Mouse (Mus musculus): Measurements from ENCODE around the gene Col26a1. TPM values are rescaled to one million over a fixed set of nuclear protein-coding genes. Genes with fewer than 3 reads are reported as not detected.

The Col26a1 gene
- total RNA-seq, 1 experiment from 2014 or later = not detected

DNA sequence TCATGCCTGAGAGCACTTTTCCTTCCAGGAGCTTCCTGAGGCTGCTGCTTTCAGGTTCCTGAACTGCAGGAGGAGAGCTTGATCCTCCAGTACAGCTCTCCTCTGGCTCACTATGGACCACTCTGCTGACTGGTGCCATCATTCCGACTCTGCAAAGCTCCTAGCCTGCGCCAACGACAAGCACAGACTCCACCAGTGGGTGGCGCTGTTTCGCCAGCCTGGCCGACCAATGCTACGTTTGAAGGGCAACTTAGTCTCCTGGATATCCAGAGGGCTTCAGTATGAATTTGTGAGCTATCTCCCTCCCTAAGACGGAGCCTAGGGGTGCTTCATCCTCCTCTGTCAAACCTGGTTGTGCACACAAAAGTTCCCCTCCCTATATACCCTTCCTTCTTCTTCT is 43.0 kb downstream of the Col26a1 start:
- ATAC-seq (replicated peaks in 1 of 2; ENCODE audit: insufficient read depth in 1 of 2, low FRiP score in 2 of 2, low TSS enrichment in 1 of 2, low read depth in 1 of 2, poor library complexity in 2 of 2, severe bottlenecking in 2 of 2) = peak; percentile 64 to 69; a peak in 3 of 4 replicates

DNA sequence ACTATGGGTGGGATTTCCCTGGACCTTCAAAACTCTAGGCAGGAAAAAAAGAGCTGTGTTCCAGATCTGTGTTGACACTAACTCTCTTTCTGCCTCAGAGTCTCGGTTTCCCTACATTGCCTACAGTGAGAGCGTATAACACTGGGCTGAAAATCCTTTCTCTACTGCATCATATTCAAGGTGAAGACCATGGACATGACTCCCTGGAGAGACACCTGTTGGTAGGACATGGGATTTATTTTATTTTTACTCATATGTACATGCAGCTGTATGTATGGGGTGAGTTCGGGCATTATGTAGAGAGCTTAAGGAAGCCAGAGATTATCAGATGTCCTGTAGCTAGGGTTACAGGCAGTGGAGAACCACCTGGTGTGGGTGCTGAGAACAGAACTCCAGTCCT is 50.0 kb downstream of the Col26a1 start:
- ATAC-seq (replicated peaks in 1 of 2; ENCODE audit: insufficient read depth in 1 of 2, low FRiP score in 2 of 2, low TSS enrichment in 1 of 2, low read depth in 1 of 2, poor library complexity in 2 of 2, severe bottlenecking in 2 of 2) = no peak

DNA sequence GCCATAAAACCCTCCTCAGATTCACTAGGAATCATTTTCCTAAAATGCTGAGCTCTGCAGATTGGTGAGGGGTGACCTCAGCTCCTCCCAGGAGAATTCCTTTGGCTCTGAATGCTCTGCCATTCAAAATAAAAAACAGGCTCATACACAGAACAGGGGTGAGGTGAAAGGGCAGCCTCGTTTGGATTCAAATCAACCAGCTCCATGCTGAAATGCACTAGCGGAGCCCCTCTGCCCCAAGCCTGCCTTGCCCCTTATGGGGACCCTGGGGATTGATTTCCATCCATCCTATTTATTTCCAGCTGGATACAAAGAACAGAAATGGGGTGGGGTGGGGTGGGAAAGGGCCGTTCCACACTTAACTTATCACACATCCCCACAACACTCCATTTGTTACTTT is 52.9 kb downstream of the Col26a1 start:
- no peak for ATAC-seq (replicated peaks in 1 of 2; ENCODE audit: insufficient read depth in 1 of 2, low FRiP score in 2 of 2, low TSS enrichment in 1 of 2, low read depth in 1 of 2, poor library complexity in 2 of 2, severe bottlenecking in 2 of 2)

DNA sequence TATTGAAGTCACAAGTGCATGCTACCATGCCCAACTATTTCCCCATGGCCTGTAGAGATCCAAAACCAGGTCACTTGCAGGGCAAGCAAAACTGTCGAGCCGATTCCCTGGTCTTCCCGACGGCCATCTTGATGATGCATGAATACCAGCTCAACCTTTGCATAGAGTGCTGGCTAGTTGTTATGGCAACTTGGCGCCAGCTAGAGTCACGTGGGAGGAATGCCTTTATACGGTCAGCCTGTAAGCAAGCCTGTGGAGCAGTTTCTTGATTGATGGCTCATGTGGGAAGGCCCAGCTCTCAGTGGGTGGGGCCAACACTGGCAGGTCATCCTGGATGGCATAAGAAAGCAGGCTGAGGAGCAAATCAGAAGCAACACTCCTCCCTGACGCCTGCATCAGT is 61.0 kb downstream of the Col26a1 start:
- ATAC-seq (replicated peaks in 1 of 2; ENCODE audit: insufficient read depth in 1 of 2, low FRiP score in 2 of 2, low TSS enrichment in 1 of 2, low read depth in 1 of 2, poor library complexity in 2 of 2, severe bottlenecking in 2 of 2) = no peak

DNA sequence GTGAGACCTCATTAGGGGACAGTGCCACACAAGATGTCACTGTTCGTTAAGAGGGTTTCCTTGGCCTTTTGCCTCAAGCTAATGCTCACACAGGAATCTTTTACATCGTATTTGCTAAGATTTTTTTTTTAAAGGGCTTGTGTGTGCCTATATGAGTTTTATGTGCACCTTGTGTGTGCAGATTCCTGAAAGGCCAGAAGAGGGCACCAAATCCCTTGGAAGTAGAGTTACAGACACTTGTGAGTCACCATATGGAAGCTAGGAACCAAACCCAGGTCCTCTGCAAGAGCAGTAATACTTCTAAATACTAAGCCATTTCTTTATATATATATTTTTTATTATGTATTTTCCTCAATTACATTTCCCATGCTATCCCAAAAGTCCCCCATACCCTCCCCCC is 62.1 kb downstream of the Col26a1 start:
- no peak for ATAC-seq (replicated peaks in 1 of 2; ENCODE audit: insufficient read depth in 1 of 2, low FRiP score in 2 of 2, low TSS enrichment in 1 of 2, low read depth in 1 of 2, poor library complexity in 2 of 2, severe bottlenecking in 2 of 2)

DNA sequence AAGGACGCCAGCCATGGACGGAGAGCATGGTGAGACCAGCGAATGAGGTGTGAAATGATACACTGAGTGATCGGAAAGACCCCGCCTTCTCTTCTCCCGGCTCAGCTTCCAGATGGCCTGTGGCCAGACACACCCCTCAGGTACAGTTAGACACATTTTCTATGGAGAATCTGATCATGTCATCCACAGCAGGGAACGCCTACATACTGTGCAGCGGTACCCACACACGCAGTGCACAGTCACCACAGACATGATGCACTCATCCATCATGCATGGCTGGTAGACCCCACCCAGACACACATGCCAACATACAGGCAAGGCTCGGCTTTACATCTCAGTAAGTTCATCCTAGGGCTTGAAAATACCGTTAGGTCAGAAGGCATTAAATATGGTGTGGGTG is 63.3 kb downstream of the Col26a1 start:
- ATAC-seq (replicated peaks in 1 of 2; ENCODE audit: insufficient read depth in 1 of 2, low FRiP score in 2 of 2, low TSS enrichment in 1 of 2, low read depth in 1 of 2, poor library complexity in 2 of 2, severe bottlenecking in 2 of 2) = no peak

DNA sequence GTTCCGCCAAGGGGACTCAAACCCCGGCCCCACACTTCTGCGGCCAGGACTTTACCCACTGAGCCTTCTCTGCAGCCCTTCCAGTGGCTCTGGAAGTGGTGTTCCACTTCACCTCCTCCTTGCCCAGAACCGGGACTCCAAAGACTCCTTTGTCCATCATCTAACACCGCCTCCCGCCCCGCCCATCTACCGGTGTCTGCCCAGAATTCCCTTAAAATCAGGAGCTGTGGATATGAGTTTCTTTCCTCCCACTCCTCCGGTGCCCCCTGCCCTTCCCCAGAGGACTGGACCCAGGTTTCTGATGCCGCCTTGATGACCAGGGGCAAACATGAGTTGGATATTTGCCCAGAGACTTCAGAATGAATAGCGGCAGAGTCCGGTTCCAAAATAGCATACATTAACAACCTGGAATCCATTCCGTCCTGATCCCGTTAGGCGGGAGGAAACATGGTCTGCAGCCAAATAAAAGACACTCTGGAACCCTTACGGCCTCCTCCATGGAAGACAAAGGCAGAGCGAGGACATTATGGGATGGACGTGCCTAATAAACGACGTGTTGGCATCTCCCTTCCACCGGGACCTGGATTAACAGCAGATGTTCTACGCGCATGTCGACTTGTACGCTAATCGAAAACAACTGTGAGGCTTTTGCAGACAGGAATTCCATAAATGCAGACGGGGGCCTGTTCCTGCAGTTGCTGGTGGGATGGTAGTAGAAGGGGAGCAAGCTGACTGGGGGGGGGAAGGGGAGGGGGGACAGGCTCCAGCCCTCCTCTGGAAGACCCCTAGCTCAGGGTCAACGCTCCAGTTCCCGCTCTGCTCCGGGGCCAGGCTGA is 72.3 kb downstream of the Col26a1 start:
- ATAC-seq (replicated peaks in 1 of 2; ENCODE audit: insufficient read depth in 1 of 2, low FRiP score in 2 of 2, low TSS enrichment in 1 of 2, low read depth in 1 of 2, poor library complexity in 2 of 2, severe bottlenecking in 2 of 2) = no peak

DNA sequence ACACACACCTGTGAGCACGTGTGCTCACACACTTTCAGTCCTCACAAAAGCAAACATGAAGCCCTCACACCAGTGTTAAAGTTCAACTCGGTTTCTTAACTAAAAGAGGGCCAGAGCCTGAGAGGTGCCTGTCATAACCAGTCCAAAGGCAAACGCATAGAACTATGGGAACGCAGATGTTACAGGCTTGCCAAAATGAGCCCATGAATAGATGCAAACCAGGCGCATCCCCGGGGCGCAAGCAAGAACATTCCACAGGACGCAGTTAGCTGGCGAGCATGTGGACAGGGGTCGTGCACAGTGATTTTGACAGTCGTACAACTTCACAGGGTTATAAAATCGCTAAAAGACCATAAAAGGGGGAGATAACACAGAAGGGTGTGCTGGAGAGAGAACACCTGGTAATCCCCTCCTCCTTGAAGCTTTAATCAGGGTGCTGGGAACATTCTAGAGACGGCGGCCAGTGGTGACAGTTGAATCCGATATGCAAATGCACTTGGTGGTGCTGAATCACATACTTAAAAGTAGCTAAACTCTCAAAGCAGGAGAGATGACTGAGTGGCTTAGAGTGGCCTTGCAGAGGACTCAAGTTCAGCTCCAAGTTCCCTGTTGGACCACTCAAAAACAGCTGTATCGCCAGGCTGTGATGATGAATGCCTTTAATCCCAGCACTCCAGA is 76.5 kb downstream of the Col26a1 start:
- no peak for ATAC-seq (replicated peaks in 1 of 2; ENCODE audit: insufficient read depth in 1 of 2, low FRiP score in 2 of 2, low TSS enrichment in 1 of 2, low read depth in 1 of 2, poor library complexity in 2 of 2, severe bottlenecking in 2 of 2)

DNA sequence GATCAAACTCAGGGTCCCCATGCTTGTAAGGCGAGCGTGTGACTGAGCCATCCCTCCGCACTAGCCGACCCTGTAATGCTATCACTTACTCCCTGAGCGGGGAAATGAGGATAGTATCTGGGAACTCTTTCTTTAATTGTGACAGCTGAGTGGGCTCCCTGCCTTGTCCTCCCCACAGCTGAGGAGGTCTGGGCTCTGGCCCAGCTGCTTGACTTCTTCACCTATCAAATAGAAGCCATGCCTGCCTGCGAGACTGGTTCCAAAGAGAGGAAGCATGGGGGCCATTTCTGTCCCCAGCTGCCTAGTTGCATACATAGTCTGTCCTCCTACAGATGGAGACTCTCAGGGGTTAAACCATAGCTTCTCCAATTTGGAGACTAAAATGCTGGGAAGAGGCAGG is 78.0 kb downstream of the Col26a1 start:
- no peak for ATAC-seq (replicated peaks in 1 of 2; ENCODE audit: insufficient read depth in 1 of 2, low FRiP score in 2 of 2, low TSS enrichment in 1 of 2, low read depth in 1 of 2, poor library complexity in 2 of 2, severe bottlenecking in 2 of 2)

DNA sequence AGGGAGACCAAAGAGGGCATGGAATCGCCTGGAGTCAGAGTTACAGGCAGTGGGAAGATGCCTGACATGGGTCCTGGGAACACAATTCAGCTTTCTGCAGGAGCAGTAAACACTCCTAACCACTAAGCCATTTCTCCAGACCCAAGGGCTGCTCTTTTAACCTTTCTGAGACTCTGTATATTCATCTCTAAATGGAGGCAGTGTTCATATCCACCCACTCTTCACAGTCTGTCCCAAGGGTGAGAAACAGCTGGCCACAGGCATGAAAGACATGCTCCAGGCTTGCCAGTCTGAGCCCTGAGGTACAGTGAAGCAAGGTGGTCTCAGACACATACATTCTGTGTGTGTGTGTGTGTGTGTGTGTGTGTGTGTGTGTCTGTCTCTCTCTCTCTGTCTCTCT is 78.8 kb downstream of the Col26a1 start:
- no peak for ATAC-seq (replicated peaks in 1 of 2; ENCODE audit: insufficient read depth in 1 of 2, low FRiP score in 2 of 2, low TSS enrichment in 1 of 2, low read depth in 1 of 2, poor library complexity in 2 of 2, severe bottlenecking in 2 of 2)

DNA sequence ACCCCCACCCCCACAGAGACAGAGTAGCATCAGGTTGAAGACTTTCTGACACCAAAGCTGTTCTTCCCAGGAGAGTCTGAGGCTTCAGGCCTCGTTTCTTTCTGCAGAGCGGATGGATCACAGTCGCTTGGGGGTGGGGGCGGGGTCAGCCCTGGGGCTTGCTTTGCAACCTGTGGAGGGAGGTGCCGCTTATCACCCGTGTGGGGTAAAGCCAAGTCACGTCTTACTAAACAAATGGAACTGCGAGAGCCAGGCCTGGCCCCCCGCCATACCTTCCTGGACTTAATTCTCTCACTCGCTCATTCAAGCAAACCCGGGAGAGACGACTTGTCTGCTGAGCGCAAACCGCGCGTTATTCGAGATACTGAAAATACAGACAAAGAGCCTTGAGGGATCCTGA is 80.3 kb downstream of the Col26a1 start:
- no peak for ATAC-seq (replicated peaks in 1 of 2; ENCODE audit: insufficient read depth in 1 of 2, low FRiP score in 2 of 2, low TSS enrichment in 1 of 2, low read depth in 1 of 2, poor library complexity in 2 of 2, severe bottlenecking in 2 of 2)

DNA sequence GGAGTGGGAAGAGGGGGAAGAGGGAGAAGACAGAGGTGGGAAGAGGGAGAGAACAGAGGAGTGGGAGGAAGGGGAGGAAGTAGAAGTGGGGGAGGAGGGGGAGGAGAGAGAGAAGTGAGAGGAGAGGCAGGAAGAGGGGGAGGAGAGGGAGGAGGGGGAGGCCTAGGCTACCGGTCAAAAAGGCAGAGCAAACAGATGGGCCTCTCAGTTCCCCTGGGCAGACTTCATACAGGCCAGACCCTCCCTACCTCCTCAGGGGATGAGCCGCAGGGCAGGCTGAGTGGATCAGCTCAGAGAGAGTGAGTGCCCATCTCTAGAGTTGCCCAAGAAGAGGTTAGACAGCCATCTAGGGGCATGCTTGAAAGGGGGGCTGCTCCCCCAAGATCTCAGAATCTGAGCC is 86.1 kb downstream of the Col26a1 start:
- ATAC-seq (replicated peaks in 1 of 2; ENCODE audit: insufficient read depth in 1 of 2, low FRiP score in 2 of 2, low TSS enrichment in 1 of 2, low read depth in 1 of 2, poor library complexity in 2 of 2, severe bottlenecking in 2 of 2) = no peak

DNA sequence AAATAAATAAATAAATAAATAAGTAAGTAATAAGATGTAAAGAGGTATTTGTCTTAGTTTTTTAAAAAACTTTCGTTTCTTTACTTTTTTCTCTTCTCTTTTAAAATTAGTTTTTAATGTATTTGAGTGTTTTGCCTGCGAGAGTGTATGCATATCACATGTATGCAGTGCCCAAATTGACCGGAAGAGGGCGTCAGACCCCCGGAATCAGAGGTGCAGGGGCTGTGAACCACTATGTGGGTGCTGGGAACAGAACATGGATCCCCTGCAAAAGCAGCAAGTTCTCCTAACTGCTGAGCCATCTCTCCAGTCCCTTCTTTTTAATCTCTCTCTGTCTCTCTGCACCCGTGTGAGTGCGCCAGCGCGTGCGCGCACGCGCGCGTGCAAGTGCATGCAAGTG is 89.2 kb downstream of the Col26a1 start:
- ATAC-seq (replicated peaks in 1 of 2; ENCODE audit: insufficient read depth in 1 of 2, low FRiP score in 2 of 2, low TSS enrichment in 1 of 2, low read depth in 1 of 2, poor library complexity in 2 of 2, severe bottlenecking in 2 of 2) = no peak

DNA sequence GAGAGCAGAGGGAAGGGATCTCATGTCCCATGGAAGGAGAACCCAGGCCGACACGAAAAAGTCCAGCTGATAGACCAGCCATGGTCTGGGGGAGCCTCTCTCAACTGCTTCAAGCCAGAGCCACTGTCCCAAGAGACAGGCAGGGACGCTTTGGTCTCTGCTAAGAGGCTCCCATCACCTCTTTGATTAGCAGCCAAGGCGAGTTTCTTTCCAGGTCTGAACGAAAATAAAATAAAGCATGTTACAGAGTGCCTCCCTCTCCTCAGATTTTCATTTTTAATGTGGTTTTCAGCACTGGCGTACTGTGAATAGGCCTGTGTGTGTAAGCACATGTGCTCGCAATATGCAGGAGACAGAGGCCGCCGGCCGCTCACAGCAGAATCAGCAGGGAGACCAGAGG is 90.5 kb downstream of the Col26a1 start:
- no peak for ATAC-seq (replicated peaks in 1 of 2; ENCODE audit: insufficient read depth in 1 of 2, low FRiP score in 2 of 2, low TSS enrichment in 1 of 2, low read depth in 1 of 2, poor library complexity in 2 of 2, severe bottlenecking in 2 of 2)

DNA sequence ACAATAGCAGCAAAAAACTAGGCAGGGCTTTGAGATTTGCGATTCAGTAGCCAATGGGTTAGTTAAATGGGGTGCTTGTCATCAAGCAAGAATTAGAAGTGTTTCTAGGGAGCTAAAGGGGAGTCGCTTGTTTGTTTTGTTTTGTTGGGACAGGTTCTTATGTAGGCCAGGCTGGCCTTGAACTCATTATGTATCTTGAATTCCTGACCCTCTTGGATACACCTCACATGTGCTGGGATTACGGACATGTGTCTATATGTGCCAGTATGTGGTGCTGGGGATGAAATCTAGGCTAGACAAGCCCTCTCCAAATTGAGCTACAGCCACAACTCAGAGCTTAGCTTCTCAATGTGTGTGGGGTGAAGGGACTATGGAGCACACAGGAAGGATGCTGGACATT is 91.8 kb downstream of the Col26a1 start:
- ATAC-seq (replicated peaks in 1 of 2; ENCODE audit: insufficient read depth in 1 of 2, low FRiP score in 2 of 2, low TSS enrichment in 1 of 2, low read depth in 1 of 2, poor library complexity in 2 of 2, severe bottlenecking in 2 of 2) = no peak

DNA sequence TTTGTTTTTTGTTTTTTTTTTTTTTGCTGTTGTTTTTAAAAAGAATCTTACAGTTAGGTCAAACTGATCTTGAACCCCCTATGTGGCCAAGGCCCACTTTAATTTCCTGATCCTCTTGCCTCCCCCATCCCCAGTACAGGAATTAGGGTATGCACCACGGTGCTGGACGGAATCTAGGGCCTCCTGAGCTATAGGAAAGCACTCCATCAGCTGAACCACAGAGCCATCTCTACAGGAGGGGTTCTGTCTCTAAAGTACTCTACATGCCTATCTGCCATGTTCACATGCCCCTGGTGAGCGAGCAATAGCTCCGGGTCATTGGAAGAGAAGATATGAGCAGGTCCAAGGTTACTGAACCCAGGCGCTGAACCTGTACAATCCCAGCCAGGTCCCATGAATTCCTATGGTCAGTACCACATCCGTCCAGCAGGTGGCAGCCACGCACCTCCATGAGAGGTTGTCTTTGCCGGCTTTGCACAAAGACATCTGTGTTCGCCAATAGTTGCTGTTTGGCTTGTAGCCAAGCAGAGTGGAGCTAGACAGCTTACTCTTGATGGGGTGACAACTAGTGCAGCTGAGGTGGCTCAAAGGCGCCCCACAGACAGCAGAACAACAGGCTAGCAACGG is 92.3 kb downstream of the Col26a1 start:
- ATAC-seq (replicated peaks in 1 of 2; ENCODE audit: insufficient read depth in 1 of 2, low FRiP score in 2 of 2, low TSS enrichment in 1 of 2, low read depth in 1 of 2, poor library complexity in 2 of 2, severe bottlenecking in 2 of 2) = peak; percentile 82 to 89

DNA sequence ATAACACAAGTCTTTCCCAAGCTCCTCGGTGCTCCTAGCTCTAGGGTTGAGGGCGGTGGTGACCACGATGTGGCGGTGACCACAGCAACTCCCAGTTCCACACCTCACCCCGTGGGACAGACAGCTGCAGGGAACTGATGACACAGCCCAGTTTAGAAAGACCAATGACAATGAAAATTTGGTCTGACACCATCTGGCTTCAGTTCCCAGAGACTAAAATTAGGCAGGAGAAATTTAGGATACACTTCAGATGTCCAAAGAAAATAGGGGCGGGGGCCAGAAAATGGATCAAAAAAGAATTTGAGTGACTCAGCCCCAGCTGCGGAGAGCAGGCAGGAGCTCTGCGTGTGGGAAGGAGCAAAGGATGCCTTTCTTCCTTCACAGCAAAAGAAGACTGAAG is 98.5 kb downstream of the Col26a1 start:
- ATAC-seq (replicated peaks in 1 of 2; ENCODE audit: insufficient read depth in 1 of 2, low FRiP score in 2 of 2, low TSS enrichment in 1 of 2, low read depth in 1 of 2, poor library complexity in 2 of 2, severe bottlenecking in 2 of 2) = no peak

DNA sequence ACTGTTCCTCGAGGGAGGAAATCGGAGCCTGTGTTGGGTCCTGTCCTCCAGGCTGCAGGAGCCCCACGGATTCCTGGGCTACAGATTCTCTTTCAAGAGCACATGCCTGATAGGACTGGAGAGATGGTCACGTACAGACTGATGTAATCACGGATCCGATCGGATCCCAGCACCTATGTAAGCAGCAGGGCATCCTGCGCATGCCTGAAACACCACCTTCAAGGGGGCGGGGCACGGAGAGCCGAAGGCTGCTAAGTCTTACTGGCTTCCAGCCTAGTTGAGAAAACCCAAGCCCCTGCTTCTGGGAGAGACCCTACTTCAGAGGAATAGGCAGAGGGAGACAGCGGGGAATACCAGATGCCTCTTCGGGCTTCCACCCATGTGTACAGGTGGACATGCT is 100.4 kb downstream of the Col26a1 start:
- no peak for ATAC-seq (replicated peaks in 1 of 2; ENCODE audit: insufficient read depth in 1 of 2, low FRiP score in 2 of 2, low TSS enrichment in 1 of 2, low read depth in 1 of 2, poor library complexity in 2 of 2, severe bottlenecking in 2 of 2)
